Comparison of ENCODE assay signal across 2 mouse cellular contexts in the genomic region with DNA sequence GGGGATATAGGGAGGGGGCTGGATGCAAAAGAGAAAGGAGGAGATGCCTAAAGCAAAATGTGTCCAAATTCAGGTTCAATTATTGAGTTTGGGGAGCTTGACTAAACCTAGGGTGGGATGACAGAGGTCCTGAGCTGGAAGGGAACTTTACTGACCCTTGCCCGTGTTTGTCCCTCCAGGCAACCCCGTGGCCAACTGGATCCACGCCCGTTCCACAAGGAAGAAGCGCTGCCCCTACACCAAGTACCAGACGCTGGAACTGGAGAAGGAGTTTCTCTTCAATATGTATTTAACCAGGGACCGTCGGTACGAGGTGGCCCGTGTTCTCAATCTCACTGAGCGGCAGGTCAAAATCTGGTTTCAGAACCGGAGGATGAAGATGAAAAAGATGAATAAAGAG.
TF ChIP-seq lines count a peak whose summit lies in the region.

No protein-coding gene starts in this region.

TF ChIP-seq in CH12.LX, 34 proteins besides CTCF, POLR2A, EP300 and RAD21 (continued from another document):
- TF ChIP-seq MAZ (IDR thresholded peaks at IDR 0.05; ENCODE audit: low read depth, low read length) (no peak), JUN (IDR thresholded peaks at IDR 0.05; ENCODE audit: insufficient read depth, low read depth, low read length) (no peak), USF2 (conservative IDR thresholded peaks at IDR 0.05; ENCODE audit: low read depth, low read length) (no peak), TCF12 (IDR thresholded peaks at IDR 0.05; ENCODE audit: low read depth, low read length) (no peak), ETS1 (conservative IDR thresholded peaks at IDR 0.05; ENCODE audit: low read depth, low read length) (no peak), BHLHE40 (IDR thresholded peaks at IDR 0.05; ENCODE audit: low read depth, low read length) (no peak), ZC3H11A (IDR thresholded peaks at IDR 0.05; ENCODE audit: low read depth, low read length) (no peak), RCOR1 (conservative IDR thresholded peaks at IDR 0.05; ENCODE audit: low read depth, low read length) (no peak), SIN3A (IDR thresholded peaks at IDR 0.05; ENCODE audit: low read length) (no peak), UBTF (IDR thresholded peaks at IDR 0.05; ENCODE audit: low read depth, low read length) (no peak)

TF ChIP-seq in myocyte, 11 proteins besides CTCF, POLR2A, EP300 and RAD21 (continued from another document):
- no peak for TF ChIP-seq MYOD1 (IDR thresholded peaks at IDR 0.05; ENCODE audit: control insufficient read depth in 1 of 3, insufficient read length in 2 of 3, low read depth in 2 of 3)
- TF ChIP-seq MYOG (IDR thresholded peaks at IDR 0.05; ENCODE audit: control insufficient read depth in 1 of 3, insufficient read depth in 1 of 3, insufficient read length in 2 of 3, low read depth in 2 of 3) = no peak
- no peak for TF ChIP-seq TCF3 (IDR thresholded peaks at IDR 0.05; ENCODE audit: insufficient read length, low read depth)
- TF ChIP-seq MAX (IDR thresholded peaks at IDR 0.05; ENCODE audit: low read depth) = no peak
- no peak for TF ChIP-seq USF1 (IDR thresholded peaks at IDR 0.05; ENCODE audit: low read depth)
TF ChIP-seq in myocyte: peak in this region for 0.
